Mouse (Mus musculus) ovary, postnatal 14 days (tissue): ENCODE data around the gene Gpld1.
"Not testable (repeated sequence)": the region's sequence is repeated elsewhere in the genome, so short reads cannot be mapped to it uniquely, and the experiment has no call there.

Source experiments
- DNase-seq: peaks from one replicate; pipeline ENCODE4 v3.0.0; 2022; ENCODE audit warnings: low spot score

Gene Gpld1

DNA sequence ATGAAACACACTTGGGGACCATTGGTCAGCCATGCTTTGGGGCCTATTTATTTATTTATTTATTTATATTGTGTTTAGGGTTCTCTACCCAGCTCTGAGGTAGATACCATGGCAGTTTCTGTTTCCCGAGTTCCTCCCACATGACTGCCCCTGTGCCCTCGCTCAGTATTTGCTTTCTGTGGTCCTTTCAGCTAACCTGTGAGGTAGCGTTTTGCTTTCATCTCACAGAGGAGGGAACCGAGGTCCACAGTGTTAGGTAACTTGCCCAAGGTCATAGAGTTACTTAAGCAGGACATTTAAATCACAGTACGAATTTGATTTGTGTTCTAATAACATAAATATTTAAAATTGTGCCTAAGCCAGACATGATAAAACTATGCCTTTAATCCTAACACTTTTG is 4.2 kb downstream of the Gpld1 start:
- DNase-seq: no peak

DNA sequence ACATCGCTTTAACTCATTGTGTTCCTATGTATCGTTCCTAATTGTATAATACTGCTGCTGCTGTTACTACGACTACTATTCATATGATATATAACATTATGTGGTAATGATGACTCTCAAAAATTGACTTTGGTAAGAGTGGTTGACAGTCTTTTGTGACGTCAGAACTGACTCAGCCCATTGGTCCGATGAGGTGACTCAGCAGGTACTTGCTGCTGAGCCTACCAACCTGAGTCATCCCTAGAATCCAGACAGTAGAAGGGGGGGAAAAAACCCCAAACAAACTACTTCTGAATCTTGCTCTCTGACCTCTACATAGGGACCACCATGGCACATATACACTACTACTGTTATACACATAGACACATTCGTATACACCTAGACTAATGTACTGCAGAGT is 5.9 kb downstream of the Gpld1 start:
- DNase-seq: no peak

DNA sequence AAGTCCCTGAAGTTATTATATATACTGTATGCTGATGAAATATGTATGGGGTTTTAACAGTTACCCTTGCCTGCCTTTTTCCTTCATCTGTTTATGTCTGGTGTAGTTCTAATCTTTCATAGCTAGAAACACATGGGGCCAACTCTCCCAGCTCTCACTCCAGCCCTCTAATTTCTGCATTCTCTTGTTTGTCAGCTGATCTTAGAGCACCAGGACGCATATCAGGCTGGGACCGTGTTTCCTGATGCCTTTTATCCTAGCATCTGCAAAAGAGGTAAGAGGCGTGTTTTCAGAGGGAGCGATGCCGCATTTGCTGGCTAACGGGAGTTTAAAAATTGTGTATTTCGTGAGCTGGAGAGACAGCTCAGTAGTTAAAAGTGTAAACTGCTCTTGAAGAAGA is 9.7 kb downstream of the Gpld1 start:
- no peak for DNase-seq

DNA sequence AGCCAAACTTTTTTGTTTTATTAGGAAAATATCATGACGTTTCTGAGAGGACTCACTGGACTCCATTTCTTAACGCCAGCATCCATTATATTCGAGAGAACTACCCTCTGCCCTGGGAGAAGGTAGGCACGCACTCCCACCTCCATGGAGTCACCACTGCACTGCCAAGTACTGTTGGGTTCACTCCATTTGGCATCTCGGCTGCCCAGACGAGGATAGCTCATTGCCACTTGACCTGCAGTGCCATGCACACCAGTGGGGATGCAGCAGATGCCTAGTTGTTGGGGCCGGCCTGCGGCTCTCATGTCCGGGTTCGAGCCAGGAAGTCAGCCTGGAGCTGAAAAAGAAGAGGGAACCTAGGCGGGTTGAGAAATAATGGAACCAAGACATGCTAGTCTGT is 12.1 kb downstream of the Gpld1 start:
- DNase-seq: no peak

DNA sequence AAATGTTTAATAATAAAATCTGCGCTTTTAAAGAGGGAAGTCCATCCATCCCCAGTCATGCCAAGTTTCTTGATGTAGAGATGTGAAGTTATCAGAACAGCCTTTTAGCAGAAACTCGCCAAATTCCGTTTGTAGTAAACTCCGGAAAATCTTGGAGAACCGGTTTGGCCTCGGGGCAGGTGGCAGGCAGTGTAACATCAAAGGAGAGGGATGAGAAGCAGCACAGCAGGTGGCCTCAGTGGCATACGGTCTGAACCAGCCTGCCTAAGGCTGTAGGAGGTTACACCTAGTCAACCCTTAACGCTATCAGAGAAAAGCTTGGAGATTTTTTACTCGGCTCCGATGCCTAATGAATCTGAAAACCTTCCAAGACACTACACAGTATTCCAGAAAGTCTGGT is 12.5 kb downstream of the Gpld1 start:
- DNase-seq: no peak

DNA sequence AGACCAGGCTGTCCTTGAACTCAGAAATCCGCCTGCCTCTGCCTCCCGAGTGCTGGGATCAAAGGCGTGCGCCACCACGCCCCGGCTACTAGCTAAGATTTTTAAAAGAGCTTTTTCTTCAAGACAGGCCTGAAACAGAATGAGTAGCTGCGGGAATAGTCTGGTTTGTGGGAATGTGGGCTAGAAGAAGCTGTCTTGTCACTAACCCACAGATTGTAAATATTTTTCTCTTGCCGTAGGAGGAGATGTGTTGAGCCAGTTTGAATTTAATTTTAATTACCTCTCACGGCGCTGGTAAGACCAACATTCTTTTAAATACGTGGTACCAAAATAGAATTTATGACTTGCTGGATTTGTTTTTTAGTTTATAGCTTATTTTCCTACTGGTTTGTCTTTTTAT is 15.7 kb downstream of the Gpld1 start:
- DNase-seq: no peak

DNA sequence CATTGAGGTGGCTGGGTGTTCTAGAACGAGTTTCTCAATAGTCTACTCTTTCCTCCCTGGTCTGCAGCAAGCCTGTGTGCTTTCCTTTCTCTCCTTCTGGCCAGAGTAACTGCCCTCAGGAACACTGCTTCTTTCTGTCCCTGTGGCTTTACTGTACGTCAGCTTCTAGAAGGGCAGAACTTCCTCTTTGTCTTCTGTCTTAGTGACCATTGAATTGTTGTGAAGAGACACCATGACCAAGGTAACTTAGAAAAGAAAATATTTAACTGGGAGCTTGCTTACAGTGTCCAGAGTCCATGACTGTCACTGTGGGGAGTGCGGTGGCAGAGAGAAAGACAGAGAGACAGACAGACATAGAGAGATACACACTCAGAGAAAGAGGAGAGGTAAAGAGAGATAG is 17.1 kb downstream of the Gpld1 start:
- DNase-seq: no peak

DNA sequence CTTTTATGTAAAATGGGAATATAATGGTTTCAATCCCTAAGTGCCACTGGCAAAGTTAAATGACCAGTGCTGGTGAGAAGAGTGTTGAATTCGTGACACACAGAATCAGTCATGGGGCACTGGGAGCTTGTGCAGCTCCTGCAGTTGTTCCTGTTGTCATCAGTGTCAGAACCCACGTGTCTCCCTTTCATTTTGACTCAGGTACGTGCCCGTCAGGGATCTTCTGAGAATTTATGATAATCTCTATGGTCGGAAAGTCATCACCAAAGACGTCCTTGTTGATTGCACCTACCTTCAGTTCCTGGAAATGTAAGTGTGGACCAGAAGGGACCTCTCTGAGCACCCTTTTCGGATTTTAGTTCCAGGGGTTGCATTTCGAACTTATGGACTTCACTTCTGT is 19.2 kb downstream of the Gpld1 start:
- DNase-seq: no peak

DNA sequence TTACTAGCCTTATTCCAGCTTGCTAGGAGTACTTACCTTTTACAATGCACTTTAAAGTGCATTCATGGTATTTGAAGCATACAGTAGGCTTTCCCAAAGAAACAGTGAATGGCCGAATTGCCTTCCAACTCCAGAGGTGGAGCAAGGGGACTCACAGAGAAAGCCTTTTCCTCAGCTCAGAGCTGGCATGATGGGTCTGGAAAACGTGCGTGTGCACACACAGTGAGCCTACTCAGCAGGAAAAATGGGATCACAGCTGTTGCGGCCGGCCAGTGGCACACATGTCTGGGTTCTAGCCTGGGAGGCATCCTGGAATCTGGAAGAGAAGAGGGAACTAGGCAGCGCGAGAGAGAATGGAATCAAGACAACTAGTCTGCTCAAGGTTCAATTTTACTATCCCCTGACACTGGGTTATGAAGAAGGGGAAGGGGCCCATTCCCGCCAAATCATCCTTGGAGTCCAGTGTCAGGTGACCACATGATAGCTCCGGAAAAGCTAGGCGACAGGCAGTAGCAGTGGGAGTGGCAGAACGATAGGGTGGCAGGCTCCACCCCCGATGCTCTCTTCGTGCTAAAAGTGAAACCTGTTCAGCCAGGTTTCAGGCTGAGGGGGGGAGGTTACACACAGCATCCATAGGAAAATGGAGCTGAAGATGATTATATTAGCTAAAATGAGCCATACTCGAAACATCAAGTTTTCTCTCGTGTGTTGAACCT is 22.3 kb downstream of the Gpld1 start:
- DNase-seq: no peak

DNA sequence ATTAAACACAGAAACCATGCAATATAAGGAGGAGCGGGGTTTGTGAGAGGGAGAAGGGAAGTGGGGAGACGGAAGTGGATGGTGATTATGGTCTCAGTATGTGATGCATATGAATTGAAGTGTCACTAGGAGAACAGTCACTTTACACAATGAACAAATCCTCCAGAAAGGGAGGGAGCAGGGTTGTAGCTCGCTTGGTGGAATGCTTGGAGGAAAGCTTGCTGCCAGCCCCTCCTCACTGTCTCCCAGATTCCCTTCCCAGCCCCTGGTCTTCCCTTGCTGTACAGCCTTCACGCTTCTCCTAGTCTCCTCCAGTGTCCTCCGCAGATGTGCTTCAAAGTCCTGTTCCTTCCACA is 22.9 kb downstream of the Gpld1 start:
- no peak for DNase-seq

DNA sequence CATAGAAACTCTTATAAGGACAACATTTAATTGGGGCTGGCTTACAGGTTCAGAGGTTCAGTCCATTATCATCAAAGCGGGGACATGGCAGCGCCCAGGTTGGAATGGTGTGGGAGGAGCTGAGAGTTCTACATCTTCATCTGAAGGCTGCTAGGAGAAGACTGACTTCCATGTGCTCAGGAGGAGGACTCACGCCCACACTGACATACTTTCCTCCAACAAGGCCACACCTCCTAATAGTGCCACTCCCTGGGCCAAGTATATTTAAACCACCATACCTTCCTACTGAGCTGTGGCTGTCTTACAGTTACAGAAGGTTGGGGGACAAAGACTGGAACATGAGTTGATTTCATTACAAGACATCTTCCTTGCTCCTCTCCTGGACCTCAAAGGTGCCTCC is 28.8 kb downstream of the Gpld1 start:
- not testable (repeated sequence) for DNase-seq

DNA sequence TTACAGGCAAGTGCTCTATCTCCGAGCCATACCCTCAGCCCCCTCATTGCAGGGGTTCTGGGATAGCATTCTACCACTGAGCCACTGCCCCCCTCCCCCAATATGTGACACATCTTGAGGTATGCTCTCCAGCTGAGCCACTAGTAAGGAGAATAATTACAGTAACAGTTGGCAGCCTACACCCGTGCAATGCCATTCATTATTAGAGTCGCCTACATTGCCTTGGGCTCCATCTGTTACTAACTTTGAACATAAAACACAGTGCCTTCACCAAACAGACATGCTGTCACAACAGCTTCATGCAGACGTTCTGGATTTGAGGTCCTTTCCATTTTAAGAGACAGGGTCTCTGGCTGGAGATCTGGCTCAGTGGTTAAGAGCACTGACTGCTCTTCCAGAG is 33.4 kb downstream of the Gpld1 start:
- no peak for DNase-seq

DNA sequence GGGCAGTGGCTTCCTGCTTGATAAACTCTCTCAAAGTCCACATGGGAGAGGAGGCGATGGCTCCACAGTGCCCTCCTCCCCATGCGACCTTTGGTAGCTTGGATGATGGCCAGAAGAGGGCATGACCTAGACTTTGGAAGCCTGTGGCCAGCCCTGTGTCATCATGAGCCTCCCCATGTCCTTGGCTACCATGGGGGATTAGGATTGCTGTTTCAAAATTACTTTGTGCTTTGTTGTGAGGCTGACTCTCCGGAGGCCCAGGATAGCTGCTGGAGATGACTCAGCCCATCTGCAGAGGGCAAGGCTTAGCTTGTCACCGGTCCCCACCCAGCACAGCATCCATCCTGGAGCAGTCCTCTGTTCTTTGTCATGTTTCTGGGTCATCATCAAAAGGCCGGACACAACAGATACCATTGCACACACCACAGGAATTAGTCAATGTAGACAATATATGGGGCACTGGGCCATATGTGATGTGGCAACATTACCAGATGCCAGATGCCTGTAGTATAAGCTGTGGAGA is 34.9 kb downstream of the Gpld1 start:
- no peak for DNase-seq

DNA sequence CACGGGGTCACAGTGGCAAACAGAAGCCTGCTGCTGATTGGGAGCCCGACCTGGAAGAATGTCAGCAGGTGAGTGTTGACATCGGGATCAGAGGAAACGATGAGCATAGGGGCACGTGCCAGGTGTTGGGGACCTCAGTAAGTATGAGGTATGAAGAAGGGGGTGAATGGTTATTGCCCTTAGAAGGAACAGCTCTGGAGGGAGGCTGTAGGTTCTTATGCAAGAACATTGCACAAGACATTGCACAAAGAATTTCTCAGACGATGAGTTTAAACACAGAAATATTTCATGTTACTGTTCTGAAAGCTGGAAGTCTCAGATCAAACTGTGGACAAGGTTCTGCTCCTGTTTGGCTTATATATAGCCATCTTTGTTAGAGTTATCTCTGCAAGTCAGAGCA is 38.1 kb downstream of the Gpld1 start:
- no peak for DNase-seq

DNA sequence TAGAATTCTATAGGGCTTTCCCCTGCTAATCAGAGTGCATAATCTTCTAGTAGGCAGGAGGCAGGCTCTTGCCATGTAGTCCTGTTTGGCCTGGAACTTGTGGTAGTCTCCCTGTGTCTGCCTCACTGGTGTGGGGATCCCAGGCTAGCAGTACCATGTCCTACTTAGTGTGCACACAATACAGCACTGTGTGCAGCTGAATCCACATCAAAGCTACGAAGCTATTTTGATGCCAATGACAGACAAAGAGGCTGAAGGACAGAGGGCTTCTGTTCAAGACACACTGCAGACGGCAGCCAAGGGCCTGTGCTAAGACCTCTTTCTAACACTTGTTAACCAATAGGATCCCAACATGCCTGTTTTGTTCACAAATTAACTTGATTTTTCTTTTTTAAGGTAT is 42.5 kb downstream of the Gpld1 start:
- no peak for DNase-seq

DNA sequence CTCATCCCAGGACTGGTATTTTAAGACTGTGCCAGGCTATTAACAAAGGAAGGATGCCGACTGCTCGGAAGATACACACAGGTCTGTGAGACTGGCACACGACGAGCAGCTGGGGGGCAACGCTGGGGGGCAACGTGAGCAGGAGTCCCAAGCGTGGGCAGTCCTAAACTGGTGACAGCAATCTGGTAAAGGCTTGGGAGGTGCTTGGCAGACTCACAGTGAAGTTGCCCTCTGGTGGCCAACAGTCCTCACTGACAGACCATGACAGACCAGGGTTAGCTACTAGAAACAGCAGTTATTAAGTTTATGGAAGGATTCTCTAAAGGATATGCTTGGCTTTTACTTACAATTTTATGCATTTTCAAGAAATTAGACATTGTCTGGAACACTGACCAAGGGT is 45.4 kb downstream of the Gpld1 start:
- DNase-seq: peak; percentile 46

DNA sequence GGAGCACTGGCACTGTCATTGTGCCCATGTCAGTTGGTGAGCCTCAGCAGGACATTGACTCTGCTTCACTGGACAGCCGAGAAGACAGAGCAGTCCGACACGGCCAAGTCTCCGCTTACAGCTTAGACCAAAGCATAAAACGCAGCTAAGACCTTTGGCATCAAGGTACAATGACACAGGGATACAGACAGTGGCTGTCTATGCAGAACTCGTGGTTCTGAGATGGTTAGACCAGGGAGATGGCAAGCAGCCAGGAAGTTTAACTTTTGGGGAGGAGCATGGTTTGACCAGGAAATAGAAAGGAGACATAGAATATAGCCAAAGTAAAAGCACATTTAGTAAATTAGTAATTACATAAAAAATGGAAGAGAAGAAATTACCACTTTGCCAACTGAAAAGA is 46.1 kb downstream of the Gpld1 start:
- no peak for DNase-seq

DNA sequence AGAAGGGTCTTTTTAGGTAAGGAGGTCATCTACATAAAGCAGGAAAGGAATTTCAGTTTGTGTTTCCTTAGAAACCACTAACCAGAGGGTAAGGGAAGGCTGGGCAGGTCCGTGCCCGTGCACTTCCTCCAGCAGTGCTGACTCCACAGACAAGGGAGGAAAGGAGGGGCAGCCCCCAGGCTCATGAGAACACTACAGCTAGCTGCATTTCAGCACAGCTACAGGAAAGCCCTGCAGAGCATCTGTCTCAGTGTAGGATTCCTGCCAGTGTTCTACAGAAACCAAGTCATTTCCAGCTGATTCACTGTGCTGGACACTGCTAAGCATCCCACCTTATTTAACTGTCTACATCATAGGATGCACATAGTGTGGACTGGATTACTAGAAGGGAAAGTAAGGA is 50.2 kb downstream of the Gpld1 start:
- no peak for DNase-seq

DNA sequence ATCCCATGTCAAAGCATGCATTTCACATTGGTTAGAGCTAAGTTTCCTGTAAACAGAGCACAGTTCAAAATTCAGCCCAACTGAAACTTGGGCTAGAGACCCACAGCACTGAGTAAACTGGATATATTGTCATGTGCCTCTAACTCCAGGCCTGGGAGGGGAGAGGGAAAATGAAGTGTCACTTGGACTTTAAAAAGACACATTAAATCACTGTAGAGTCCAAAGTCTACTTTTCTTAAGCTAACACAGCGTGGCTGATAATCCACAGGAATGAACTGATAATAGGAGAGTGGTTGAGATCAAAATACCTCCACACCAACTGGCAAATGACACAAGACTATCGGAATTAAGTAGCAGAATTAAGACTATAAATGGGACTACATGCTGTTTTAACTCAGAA is 56.6 kb downstream of the Gpld1 start:
- no peak for DNase-seq

DNA sequence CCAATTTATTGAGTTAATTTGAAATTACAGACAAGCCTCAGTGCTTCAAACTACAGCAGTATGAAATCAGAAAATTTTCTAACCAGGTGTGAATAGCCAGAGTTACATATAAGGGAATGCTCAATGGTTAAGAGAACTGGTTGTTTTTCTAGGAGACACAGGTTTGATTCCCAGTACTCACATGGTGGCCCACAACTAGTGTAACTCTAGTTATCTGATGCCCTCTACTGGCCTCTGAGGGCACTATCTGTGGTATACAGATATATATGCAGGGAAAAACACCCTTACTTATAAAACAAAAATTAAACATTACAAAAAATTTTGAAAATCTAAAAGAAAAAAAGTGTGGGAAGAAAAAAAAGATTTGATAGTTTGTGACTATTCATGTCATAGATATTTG is 60.0 kb downstream of the Gpld1 start:
- no peak for DNase-seq

DNA sequence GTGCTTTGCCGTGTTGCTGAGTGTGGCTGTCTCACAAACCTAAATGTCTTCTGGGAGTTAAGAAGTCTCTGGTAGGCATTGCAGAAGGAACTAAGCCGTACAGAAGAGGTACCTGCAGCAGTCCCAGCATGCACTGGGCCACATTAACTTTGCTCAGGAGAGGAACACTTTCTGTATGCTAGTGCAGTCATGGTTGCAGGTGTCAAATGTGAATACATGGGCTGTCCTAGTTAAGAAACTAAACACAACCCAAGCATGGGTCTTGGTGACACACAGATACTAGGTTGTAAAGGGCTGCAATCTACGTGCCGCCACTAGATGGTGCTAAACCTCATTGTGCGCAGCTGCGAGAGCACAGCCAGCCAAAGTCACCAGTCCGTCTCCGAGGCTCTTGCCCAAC is 64.2 kb downstream of the Gpld1 start:
- DNase-seq: no peak

DNA sequence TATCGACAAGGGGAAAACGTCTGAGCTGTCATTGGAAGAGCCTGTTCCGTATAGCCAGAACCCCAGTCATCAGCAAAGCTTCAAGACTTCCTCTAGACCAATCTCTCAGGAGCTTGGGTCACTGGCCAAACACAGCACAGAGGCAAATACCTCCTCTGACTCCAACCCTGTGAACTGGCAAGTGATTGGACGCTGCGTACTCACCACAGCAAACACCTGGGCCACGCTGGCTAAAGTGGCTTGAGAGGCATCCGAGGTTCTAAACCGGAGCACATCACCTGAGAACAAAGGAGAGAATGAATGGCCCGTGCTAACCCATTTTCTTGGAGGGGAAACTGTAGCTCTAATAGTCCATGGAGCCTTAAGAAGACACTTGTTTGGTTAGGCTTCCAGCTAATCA is 75.4 kb downstream of the Gpld1 start:
- no peak for DNase-seq

DNA sequence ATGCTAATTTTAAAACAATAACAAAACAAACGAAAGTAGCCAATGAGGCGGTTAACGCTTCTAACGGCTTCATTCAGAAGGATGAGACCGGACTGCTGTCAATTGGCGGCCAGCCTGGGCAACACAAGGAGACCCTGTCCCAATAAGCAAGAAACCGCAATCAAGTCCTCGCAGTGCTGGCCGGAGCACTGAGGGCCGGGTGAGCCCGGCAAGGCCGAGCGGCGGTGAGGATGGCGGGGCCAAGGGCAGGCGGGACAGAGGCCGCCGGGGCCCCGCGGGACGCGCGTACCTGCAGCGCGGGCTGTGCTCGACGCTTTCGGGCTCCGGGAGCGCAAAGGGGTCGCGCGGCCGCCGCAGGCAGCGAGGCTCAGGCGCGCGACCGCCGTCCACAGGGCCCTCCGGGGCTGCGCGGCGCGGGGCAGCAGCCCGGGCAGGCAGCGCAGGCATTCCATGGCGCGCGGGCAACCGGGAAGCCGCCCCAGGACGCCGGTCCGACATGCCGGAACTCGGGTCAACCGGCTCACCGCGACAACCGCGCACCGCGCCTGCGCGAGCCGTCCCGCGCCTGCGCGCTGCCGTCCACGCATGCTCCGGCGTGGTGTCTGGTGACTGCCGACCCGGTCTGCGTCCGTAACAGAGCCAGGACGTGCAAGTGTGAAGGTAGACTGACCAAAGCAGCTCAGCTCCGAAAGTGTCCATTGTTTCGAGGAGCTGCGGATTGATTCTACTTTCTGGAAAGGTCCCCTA is 77.0 kb downstream of the Gpld1 start, which contains the start of gene Mrs2:
Mrs2 (minus strand) TSS at position 587 of the 747 bp plus-strand sequence.
- peak; percentile 80 for DNase-seq

DNA sequence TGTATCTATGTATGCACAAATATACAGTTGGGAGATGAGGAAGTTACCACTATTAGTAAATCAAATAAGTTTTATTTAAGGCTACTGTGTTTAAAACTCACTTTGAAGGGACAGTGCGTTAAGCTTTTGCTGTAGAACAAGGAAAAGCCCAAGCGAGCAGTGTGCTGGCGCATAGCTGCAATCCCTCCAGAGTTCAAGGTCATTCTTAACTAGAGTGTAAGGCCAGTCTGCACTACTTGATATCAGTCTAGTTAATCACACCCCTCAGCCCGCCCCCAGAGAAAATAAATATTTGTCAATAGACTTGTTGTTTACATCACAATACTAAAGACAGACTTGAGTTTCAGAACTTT is 77.6 kb downstream of the Gpld1 start:
- DNase-seq: no peak
